Mouse (Mus musculus) testis, adult 2 months (tissue): Measurements from ENCODE around the gene Kif21b. TPM values are rescaled to one million over a fixed set of nuclear protein-coding genes. Genes with fewer than 3 reads are reported as not detected.

Source experiments
- H3K27ac ChIP-seq: fragments of 200-500 bp; 2 replicates; pipeline ENCODE4 v1.5.1; 2012; ENCODE audit warnings: low read depth, low read length; ENCODE audit not compliant: control insufficient read depth, insufficient read depth
- H3K27me3 ChIP-seq: fragments of 200-500 bp; 2 replicates; pipeline ENCODE4 v1.6.1; 2012; ENCODE audit warnings: mild to moderate bottlenecking, low read length, moderate library complexity; ENCODE audit not compliant: control insufficient read depth, insufficient read depth
- H3K36me3 ChIP-seq: fragments of 200-500 bp; 2 replicates; pipeline ENCODE4 v1.6.1; 2012; ENCODE audit warnings: mild to moderate bottlenecking, low read length; ENCODE audit not compliant: control insufficient read depth, insufficient read depth
- H3K4me1 ChIP-seq: fragments of 200-500 bp; 2 replicates; pipeline ENCODE4 v1.6.1; 2012; ENCODE audit warnings: low read length; ENCODE audit not compliant: control insufficient read depth, insufficient read depth
- H3K4me3 ChIP-seq: fragments of 200-500 bp; 2 replicates; pipeline ENCODE4 v1.5.1; 2012; ENCODE audit warnings: low read depth, mild to moderate bottlenecking, low read length, moderate library complexity, mixed read lengths; ENCODE audit not compliant: control insufficient read depth
- CTCF ChIP-seq: fragments of 200-500 bp; IDR thresholded peaks from 2 replicates; pipeline ENCODE4 v1.5.1; 2012; ENCODE audit warnings: low read depth, mild to moderate bottlenecking, inconsistent platforms, low read length, moderate library complexity; ENCODE audit not compliant: control insufficient read depth, insufficient read depth, insufficient replicate concordance
- POLR2A ChIP-seq: fragments of 200-500 bp; IDR thresholded peaks from 2 replicates; pipeline ENCODE4 v1.6.1; 2012; ENCODE audit warnings: low read depth, mild to moderate bottlenecking, inconsistent platforms, low read length, moderate library complexity; ENCODE audit not compliant: control insufficient read depth
- polyA plus RNA-seq: library from polyadenylated mRNA; depleted of rRNA; stranded (reverse); fragments of >200 nt; gene quantifications from 2 replicates; pipeline ENCODE4 v1.2.3, GENCODE M21; 2012

Gene Kif21b
- polyA plus RNA-seq, 1 experiment, result 23.9 TPM

GRCm38 (mm10) chr1:136136547-136136946, 5.4 kb downstream of the Kif21b start:
- no peak for TF ChIP-seq CTCF
- Histone ChIP-seq H3K4me3 (no peak overlapping the region), H3K36me3 (no peaks in the 10 kb centered on the region), H3K27ac (no peak overlapping the region), H3K4me1 (peaks cover 27% of the 10 kb centered on the region), H3K27me3 (no peaks in the 10 kb centered on the region)

GRCm38 (mm10) chr1:136137071-136137531, 5.9 kb downstream of the Kif21b start:
- Histone ChIP-seq H3K27me3 (no peaks in the 10 kb centered on the region), H3K4me1 (peaks cover 21% of the 10 kb centered on the region), H3K27ac (no peak overlapping the region), H3K36me3 (no peaks in the 10 kb centered on the region), H3K4me3 (no peak overlapping the region)
- TF ChIP-seq POLR2A (no peak), CTCF (no peak)

GRCm38 (mm10) chr1:136137575-136137974, 6.4 kb downstream of the Kif21b start:
- no peaks in the 10 kb centered on the region for H3K36me3 ChIP-seq
- no peaks in the 10 kb centered on the region for H3K27me3 ChIP-seq
- TF ChIP-seq CTCF (no peak), POLR2A (no peak)
- H3K4me1 ChIP-seq, result peaks cover 18% of the 10 kb centered on the region
- no peak overlapping the region for H3K4me3 ChIP-seq
- no peak overlapping the region for H3K27ac ChIP-seq

GRCm38 (mm10) chr1:136138191-136138830, 7.1 kb downstream of the Kif21b start:
- no peaks in the 10 kb centered on the region for H3K27me3 ChIP-seq

GRCm38 (mm10) chr1:136139990-136140640, 8.9 kb downstream of the Kif21b start:
- peak overlapping the region; percentile 92 for H3K4me3 ChIP-seq
- peak overlapping the region; percentile 83 for H3K27ac ChIP-seq
- H3K36me3 ChIP-seq, result no peaks in the 10 kb centered on the region
- TF ChIP-seq CTCF (no peak), POLR2A (peak; percentile 78)
- H3K4me1 ChIP-seq, result peaks cover 13% of the 10 kb centered on the region
- no peaks in the 10 kb centered on the region for H3K27me3 ChIP-seq

More at GRCm38 (mm10) chr1:136138191-136138830, 7.1 kb downstream of the Kif21b start:
- no peaks in the 10 kb centered on the region for H3K36me3 ChIP-seq
- 0 out of 2 replicates have a peak overlapping the region, but pooled peaks have one; percentile 20 for H3K27ac ChIP-seq
- H3K4me3 ChIP-seq, result peak overlapping the region; percentile 35
- TF ChIP-seq CTCF (no peak), POLR2A (no peak)
- peaks cover 13% of the 10 kb centered on the region for H3K4me1 ChIP-seq

GRCm38 (mm10) chr1:136141176-136141950, 10.2 kb downstream of the Kif21b start:
- H3K27ac ChIP-seq, result no peak overlapping the region
- no peaks in the 10 kb centered on the region for H3K27me3 ChIP-seq
- no peaks in the 10 kb centered on the region for H3K36me3 ChIP-seq
- peaks cover 11% of the 10 kb centered on the region for H3K4me1 ChIP-seq
- no peak overlapping the region for H3K4me3 ChIP-seq
- TF ChIP-seq CTCF, result no peak
- no peak for TF ChIP-seq POLR2A

GRCm38 (mm10) chr1:136142336-136142735, 11.1 kb downstream of the Kif21b start:
- Histone ChIP-seq H3K27ac (no peak overlapping the region), H3K4me1 (peaks cover 9% of the 10 kb centered on the region)
- TF ChIP-seq POLR2A (no peak), CTCF (no peak)

More at GRCm38 (mm10) chr1:136142336-136142735, 11.1 kb downstream of the Kif21b start:
- no peak overlapping the region for H3K4me3 ChIP-seq
- no peaks in the 10 kb centered on the region for H3K27me3 ChIP-seq
- no peaks in the 10 kb centered on the region for H3K36me3 ChIP-seq
